Mouse (Mus musculus) gastrocnemius, postnatal 36 days (tissue): Measurements from ENCODE around the gene Clpsl2. TPM values are rescaled to one million over a fixed set of nuclear protein-coding genes. Genes with fewer than 3 reads are reported as not detected.

Experiments
- DNase-seq, 2 experiments: peaks; one replicate each; pipeline ENCODE4 v3.0.0; 2022
- intact Hi-C: fragments of 180-260 bp; cut with DNase I; formaldehyde crosslinking; loops from one replicate; pipeline ENCODE4 v1.15.1; 2025
- total RNA-seq, 2 experiments: library from RNA; stranded (reverse); gene quantifications; 2 replicates each; pipeline ENCODE4 v1.2.3; 2021

Clpsl2 gene
- total RNA-seq, 2 experiments from 2014 or later: not detected

GRCm38 (mm10) chr17:28556635-28557396, 7.6 kb downstream of the Clpsl2 start:
- no peak for DNase-seq
- intact Hi-C loops: no loop called here

GRCm38 (mm10) chr17:28557772-28558171, 8.6 kb downstream of the Clpsl2 start:
- no peak for DNase-seq
- intact Hi-C loops: no loop called here

GRCm38 (mm10) chr17:28560598-28560997, 11.4 kb downstream of the Clpsl2 start, which contains the start of gene Clps:
TSS of gene Clps (minus strand) at chr17:28560766.
- intact Hi-C loops: no loop called here
- DNase-seq: no peak

GRCm38 (mm10) chr17:28561613-28562012, 12.4 kb downstream of the Clpsl2 start:
- intact Hi-C loops: no loop called here
- no peak for DNase-seq

GRCm38 (mm10) chr17:28565181-28565580, 16.0 kb downstream of the Clpsl2 start:
- intact Hi-C loops: no loop called here
- DNase-seq: no peak

- intact Hi-C loops: no loop called here
- no peak for DNase-seq
These were observed 18.3 kb downstream of the Clpsl2 start for GRCm38 (mm10) chr17:28567541-28567940.

GRCm38 (mm10) chr17:28571868-28572267, 22.7 kb downstream of the Clpsl2 start:
- intact Hi-C loops: no loop called here
- DNase-seq: no peak

GRCm38 (mm10) chr17:28572521-28572920, 23.3 kb downstream of the Clpsl2 start:
- intact Hi-C loops: no loop called here

GRCm38 (mm10) chr17:28572941-28573340, 23.7 kb downstream of the Clpsl2 start:
- intact Hi-C loops: no loop called here

More at GRCm38 (mm10) chr17:28572521-28572920, 23.3 kb downstream of the Clpsl2 start:
- DNase-seq: no peak

GRCm38 (mm10) chr17:28575244-28576125, 26.3 kb downstream of the Clpsl2 start, which contains the start of gene Lhfpl5:
TSS of gene Lhfpl5 (plus strand) at chr17:28575641.
- intact Hi-C loops: no loop called here

More at GRCm38 (mm10) chr17:28572941-28573340, 23.7 kb downstream of the Clpsl2 start:
- no peak for DNase-seq

GRCm38 (mm10) chr17:28580396-28580795, 31.2 kb downstream of the Clpsl2 start:
- no peak for DNase-seq
- intact Hi-C loops: no loop called here

More at GRCm38 (mm10) chr17:28575244-28576125, 26.3 kb downstream of the Clpsl2 start, which contains the start of gene Lhfpl5:
- DNase-seq: no peak

GRCm38 (mm10) chr17:28581056-28581455, 31.8 kb downstream of the Clpsl2 start:
- intact Hi-C loops: no loop called here
- no peak for DNase-seq

GRCm38 (mm10) chr17:28586509-28586908, 37.3 kb downstream of the Clpsl2 start:
- no peak for DNase-seq

GRCm38 (mm10) chr17:28588591-28588990, 39.4 kb downstream of the Clpsl2 start:
- intact Hi-C loops: no loop called here
- no peak for DNase-seq

More at GRCm38 (mm10) chr17:28586509-28586908, 37.3 kb downstream of the Clpsl2 start:
- intact Hi-C loops: no loop called here

- no peak for DNase-seq
- intact Hi-C loops: loop anchor here (5.0 kb wide), 1 partner anchor 57 kb away; no protein-coding TSS in a partner anchor
These were observed 41.4 kb downstream of the Clpsl2 start for GRCm38 (mm10) chr17:28590596-28590995.

GRCm38 (mm10) chr17:28591476-28591875, 42.3 kb downstream of the Clpsl2 start:
- no peak for DNase-seq
- intact Hi-C loops: loop anchor here (5.0 kb wide), 1 partner anchor 56 kb away; no protein-coding TSS in a partner anchor

GRCm38 (mm10) chr17:28592998-28593397, 43.8 kb downstream of the Clpsl2 start:
- intact Hi-C loops: loop anchor here (5.0 kb wide), 1 partner anchor 54 kb away; no protein-coding TSS in a partner anchor
- peak; percentile 53 to 55 for DNase-seq

- DNase-seq: no peak
- intact Hi-C loops: loop anchor here (5.0 kb wide), 1 partner anchor 53 kb away; no protein-coding TSS in a partner anchor
These were observed 44.8 kb downstream of the Clpsl2 start for GRCm38 (mm10) chr17:28593965-28594364.

- intact Hi-C loops: no loop called here
- no peak for DNase-seq
These were observed 51.6 kb downstream of the Clpsl2 start for GRCm38 (mm10) chr17:28600780-28601179.

GRCm38 (mm10) chr17:28601557-28602250, 52.5 kb downstream of the Clpsl2 start:
- intact Hi-C loops: no loop called here
- no peak for DNase-seq
